Mouse (Mus musculus): ENCODE results near the gene Plac9a.
"Not testable (repeated sequence)": the region's sequence is repeated elsewhere in the genome, so short reads cannot be mapped to it uniquely, and the experiment has no call there.

Gene Plac9a

GRCm38 (mm10) chr14:25863721-25864120 is 39.2 kb downstream of the Plac9a start:
- no peak for DNase-seq

DNA sequence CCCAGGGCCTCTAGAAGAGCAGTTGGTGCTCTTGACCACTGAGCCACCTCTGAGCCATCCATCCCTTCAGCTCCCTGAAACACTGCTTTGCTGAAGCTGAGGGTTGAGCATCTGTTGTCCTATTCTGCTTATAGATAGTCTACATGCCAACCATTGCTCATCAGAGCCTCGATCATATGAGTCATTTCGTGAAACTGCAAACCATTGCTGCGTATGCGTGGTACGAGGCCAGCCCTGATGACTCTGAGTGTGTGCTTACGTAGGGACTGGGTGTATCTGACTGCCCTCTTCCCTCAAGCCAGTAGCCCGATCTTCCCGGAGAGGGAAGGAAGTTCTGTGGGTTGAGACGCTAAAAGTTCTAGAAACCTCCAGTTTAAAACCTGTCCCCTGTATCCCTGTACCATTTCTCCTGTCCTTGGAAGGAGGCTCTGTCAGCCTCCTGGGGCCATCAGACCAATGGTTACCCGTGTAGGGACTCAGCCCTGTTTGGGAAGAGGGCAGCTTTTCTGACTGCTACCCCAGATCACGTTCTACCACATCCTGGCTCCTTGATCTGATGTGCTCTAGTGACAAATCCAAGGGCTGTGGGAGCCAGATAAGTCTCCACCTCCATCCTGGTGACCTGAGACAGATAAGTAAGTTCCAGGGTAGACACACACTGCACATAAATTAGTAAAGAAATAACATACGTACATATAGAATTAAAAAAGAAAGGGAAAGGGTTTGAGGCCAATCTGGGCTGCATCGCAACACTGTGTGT is 40.9 kb downstream of the Plac9a start:
- no peak for DNase-seq

GRCm38 (mm10) chr14:25857940-25858339 is 45.0 kb downstream of the Plac9a start:
- DNase-seq, result no peak

GRCm38 (mm10) chr14:25857168-25857621 is 45.7 kb downstream of the Plac9a start:
- DNase-seq, result no peak

DNA sequence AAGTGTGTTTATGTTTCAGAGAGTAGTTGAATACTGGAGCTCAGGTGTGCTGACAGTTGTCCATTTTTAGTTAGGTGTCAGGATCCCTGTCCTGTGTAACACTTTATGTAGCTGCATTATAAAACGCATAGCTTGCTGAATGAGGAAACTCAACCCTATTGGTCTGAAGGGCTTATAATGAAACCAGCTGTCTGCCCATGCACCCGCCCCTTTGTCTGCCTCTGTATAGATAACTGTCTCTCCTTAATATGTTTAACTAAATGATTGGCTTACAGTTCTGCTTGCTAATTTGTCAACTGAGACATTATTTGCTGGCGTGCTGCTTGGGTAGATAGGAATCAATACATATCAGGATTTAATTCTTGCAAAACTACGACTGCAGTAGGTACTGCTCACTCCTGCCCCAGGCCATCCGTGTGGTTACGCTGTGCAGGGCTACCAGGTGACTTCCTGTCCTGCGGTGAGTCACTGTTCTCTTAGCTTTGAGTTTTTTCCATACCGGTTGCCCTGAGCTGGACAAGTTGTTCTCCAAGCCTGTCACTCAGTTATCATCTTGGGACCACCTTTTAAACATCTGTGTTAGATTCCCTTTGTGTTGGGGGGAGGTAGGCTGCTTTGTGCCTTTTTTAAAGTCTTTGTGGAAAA is 47.5 kb downstream of the Plac9a start:
- DNase-seq, result no peak

- no peak for DNase-seq
These were observed 49.0 kb downstream of the Plac9a start for GRCm38 (mm10) chr14:25853717-25854452.

DNA sequence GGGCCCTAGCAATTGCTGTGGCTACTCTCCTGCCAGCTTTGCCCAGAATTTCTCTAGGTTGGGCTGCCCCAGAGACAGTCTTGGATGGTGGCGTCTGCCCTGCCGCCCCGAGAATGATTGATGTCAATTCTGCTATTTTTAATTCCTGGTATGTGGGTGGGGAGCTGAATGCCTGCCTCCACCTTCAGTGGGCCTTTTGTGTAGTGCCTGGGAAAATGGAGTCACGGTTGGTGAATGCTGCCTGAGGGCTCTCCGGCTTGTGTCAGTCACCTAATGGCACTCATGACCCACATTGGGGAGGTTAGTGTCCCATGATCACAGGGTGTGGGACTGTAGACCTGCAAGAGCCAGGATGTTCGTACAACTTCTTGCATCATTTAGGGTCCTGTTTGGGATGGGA is 49.6 kb downstream of the Plac9a start:
- no peak for DNase-seq

DNA sequence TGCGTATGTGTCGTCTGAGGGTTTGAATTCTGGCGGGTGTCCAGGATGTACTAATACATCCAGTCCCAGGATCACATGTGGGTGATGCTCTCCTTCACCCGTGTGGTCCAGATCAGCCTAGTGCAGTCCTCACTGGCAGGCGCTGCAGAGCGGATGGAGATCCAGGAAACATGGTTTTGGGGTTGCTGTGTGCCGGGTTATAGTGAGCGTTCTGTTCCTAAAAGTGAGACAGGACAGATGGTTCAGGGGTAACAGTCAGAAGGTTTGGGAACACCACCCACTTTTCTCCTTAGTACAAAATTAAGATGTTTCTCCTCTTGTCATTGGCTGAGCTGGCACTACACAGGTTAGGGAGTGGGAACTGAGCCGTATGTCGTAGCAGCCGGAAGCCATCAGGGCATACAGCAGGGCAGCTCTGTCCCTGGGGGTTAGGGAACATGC is 50.8 kb downstream of the Plac9a start:
- no peak for DNase-seq

DNA sequence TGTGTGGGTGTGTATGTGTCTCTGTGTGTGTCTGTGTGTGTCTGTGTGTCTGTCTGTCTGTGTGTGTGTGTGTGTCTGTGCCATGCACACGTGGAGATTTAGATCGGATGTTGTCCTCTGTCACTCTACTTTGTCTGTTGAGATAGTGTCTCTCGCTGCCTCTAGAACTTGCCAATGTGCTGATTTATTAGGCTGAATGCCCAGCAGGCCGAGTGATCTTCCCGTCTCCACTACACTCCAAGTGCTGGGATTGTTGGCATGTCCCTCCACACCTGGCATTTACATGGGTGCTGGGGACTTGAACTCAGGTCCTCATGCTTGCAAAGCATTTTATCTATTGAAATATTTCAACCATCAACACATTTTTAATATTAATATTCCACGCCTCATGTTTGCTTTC is 51.7 kb downstream of the Plac9a start:
- no peak for DNase-seq

DNA sequence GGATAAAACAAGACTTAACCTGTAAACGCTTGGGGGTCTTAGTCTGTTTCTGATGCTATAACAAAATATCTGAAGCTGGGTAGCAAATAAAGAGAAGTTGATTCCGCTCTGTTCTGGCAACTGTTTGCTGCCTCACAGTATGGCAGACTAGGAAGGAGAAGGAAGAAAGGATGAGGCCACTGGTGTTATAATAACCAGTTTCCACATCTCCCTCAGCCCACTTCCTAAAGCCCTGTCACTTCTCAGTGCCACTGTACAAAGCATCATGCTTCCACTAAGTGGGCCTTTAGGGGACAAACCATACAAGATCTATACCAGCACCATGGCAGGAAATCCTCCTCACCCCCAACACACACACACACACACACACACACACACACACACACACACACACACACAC is 52.5 kb downstream of the Plac9a start:
- DNase-seq, result no peak

- not testable (repeated sequence) for DNase-seq
These were observed 54.2 kb downstream of the Plac9a start for GRCm38 (mm10) chr14:25848708-25849107.

DNA sequence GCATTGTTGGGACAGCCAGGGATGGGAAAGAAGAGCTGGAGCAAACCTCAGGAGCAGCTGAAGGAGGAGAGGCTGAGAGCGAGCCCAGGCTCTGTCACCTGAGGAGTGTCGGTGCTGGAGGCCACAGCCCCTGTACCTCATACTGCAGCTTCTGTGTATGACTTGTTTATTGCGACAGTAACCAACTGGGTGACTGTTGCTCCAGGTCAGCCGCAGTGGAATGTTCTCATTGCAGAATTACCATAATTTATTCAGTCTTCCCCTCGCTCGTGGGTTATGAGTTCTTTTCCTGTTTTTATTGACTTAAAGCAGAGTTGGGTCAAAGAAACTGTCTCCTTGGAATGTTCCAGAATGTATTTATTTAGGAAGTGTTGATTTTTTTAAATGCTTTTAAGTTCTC is 54.7 kb downstream of the Plac9a start:
- DNase-seq, result no peak

DNA sequence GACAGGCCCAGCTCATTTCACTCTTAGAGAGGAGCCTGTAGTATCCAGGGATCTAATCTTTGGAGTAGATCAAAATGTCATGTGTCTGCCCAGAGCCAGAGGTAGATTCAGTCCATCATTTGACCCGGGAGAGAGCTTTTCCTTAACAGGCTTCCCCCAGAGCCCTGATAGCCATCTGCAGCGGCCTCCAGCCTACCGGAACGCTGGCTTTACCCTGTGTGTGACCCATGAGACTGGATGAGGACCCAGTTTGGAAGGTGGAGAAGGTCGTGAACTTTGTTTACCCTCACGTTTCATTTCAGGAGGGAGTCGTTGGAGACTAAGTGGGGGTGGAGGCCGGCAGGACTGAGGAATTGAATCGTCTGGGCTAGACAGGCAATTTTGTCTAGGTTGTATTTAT is 55.2 kb downstream of the Plac9a start:
- DNase-seq, result no peak

- no peak for DNase-seq
These were observed 56.4 kb downstream of the Plac9a start for GRCm38 (mm10) chr14:25846516-25846915.

- no peak for DNase-seq
These were observed 57.0 kb downstream of the Plac9a start for GRCm38 (mm10) chr14:25845832-25846383.

DNA sequence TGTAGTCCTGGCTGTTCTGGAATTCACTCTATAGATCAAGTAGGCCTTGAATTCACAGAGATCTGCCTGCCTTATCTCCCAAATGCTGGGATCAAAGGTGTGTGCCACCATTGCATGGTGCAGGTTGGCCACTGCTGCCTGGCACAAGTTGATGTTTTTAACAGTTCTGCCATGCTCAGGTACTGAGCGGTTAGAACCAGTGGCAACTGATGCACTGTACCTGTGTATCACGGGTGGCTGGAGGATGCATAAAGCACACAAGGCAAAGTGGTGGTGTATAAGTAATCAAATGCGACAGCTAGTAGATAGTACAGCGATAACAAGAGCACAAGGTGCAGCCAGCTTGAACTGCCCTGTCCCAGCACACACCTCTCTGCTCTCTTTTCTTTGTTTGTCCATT is 58.5 kb downstream of the Plac9a start:
- DNase-seq, result no peak

GRCm38 (mm10) chr14:25842688-25843003 is 60.3 kb downstream of the Plac9a start:
- no peak for DNase-seq

DNA sequence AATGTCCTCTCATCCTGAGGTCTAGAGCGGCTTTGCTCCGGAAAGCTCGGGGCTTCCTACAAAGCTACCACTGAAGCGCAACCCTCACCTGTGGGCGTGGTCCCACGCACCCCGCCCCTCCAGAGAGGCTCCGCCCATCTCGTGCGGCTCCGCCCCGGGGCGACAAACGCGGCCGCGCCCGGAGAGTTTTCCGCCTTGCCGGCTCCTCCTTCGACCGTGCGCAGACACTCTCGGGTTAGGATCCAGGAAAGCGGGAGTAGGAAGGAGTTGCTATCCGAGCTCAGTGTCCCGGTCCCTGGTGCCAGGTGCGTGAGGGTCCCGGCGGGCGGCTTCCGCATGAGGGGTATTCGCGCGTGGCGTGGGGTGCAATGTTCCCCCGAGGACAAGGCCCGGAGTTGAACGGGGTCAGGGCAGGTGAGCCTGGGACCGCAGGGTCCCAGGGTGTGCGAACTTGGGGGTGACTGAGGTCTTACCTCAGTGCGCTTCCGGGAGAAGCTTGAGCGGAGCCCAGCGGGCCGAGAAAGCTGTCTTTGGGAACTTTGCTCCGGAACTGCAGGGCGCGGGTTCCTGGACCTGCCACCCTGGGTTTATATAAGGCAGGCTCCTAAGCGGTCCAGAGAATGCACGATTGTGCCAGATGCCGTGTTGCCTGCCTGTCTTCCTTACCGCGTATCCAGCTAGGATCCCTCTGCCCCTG is 60.8 kb downstream of the Plac9a start, which contains the start of gene Anxa11:
TSS of gene Anxa11 (plus strand) at position 166 of the 697 bp plus-strand sequence.
- peak; percentile 55 for DNase-seq

- DNase-seq, result no peak
These were observed 61.3 kb downstream of the Plac9a start for GRCm38 (mm10) chr14:25841579-25841978.

GRCm38 (mm10) chr14:25840961-25841360 is 61.9 kb downstream of the Plac9a start:
- no peak for DNase-seq

DNA sequence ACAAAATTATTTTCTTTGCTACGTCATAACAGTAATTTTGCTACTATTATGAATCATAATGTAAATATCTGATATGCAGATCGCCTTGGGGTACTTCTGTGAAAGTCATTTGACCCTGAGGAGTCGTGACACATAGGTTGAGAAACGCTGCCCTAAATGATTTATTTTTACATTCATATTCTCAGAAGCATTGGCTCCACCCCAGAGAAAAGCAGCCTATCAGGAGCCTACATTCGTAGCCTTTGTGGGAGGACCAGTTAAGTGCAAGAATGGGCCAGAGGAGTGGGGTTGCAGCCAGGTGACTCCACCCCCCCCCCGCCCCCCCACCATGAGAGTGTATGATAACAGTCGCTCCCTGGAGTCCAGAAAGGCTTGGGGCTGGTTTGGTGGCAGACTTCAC is 63.1 kb downstream of the Plac9a start:
- DNase-seq, result no peak

- DNase-seq, result no peak
These were observed 64.5 kb downstream of the Plac9a start for GRCm38 (mm10) chr14:25838411-25838810.

Data from cerebellum, adult 11-12 months (tissue).